Mouse (Mus musculus) adrenal gland, adult 8-10 months (tissue): ENCODE data around the gene Topbp1. TPM values are rescaled to one million over a fixed set of nuclear protein-coding genes. Genes with fewer than 3 reads are reported as not detected.

ENCODE experiments used
- DNase-seq: peaks from one replicate; pipeline ENCODE4 v3.0.0; 2022
- total RNA-seq, 4 experiments: library from RNA; stranded (reverse); gene quantifications; 2 replicates each; pipeline ENCODE4 v1.2.4; 2022

Topbp1 gene
- total RNA-seq, 4 experiments from 2014 or later: 27.8 to 31.7 (median 29.8) TPM

GRCm38 (mm10) chr9:103353500-103354260, 48.7 kb downstream of the Topbp1 start:
- DNase-seq: peak; percentile 74

- DNase-seq: no peak
Observed at GRCm38 (mm10) chr9:103357893-103358292, 52.9 kb downstream of the Topbp1 start.

GRCm38 (mm10) chr9:103358545-103358944, 53.5 kb downstream of the Topbp1 start:
- DNase-seq: no peak

- DNase-seq: no peak
Observed at GRCm38 (mm10) chr9:103360642-103361041, 55.6 kb downstream of the Topbp1 start.

GRCm38 (mm10) chr9:103363088-103363487, 58.1 kb downstream of the Topbp1 start:
- DNase-seq: no peak

- DNase-seq: no peak
Observed at GRCm38 (mm10) chr9:103363730-103364417, 58.9 kb downstream of the Topbp1 start.

GRCm38 (mm10) chr9:103364601-103365289, 59.7 kb downstream of the Topbp1 start:
- DNase-seq: peak; percentile 49

- DNase-seq: peak; percentile 100
Observed at GRCm38 (mm10) chr9:103365290-103366247, 60.6 kb downstream of the Topbp1 start, which contains the start of gene Cdv3. Gene Cdv3, minus strand, starts transcription at chr9:103365840.

- no peak for DNase-seq
Observed at GRCm38 (mm10) chr9:103366356-103366755, 61.3 kb downstream of the Topbp1 start.

- no peak for DNase-seq
Observed at GRCm38 (mm10) chr9:103369951-103370350, 64.9 kb downstream of the Topbp1 start.

GRCm38 (mm10) chr9:103372271-103373010, 67.4 kb downstream of the Topbp1 start:
- no peak for DNase-seq

- no peak for DNase-seq
Observed at GRCm38 (mm10) chr9:103376346-103377320, 71.6 kb downstream of the Topbp1 start.

GRCm38 (mm10) chr9:103378686-103379085, 73.7 kb downstream of the Topbp1 start:
- DNase-seq: no peak

- DNase-seq: no peak
Observed at GRCm38 (mm10) chr9:103379199-103379598, 74.2 kb downstream of the Topbp1 start.

- DNase-seq: no peak
Observed at GRCm38 (mm10) chr9:103380566-103380965, 75.6 kb downstream of the Topbp1 start.

- DNase-seq: no peak
Observed at GRCm38 (mm10) chr9:103382989-103383388, 78.0 kb downstream of the Topbp1 start.

GRCm38 (mm10) chr9:103383576-103383975, 78.6 kb downstream of the Topbp1 start:
- no peak for DNase-seq

- DNase-seq: no peak
Observed at GRCm38 (mm10) chr9:103384141-103384796, 79.3 kb downstream of the Topbp1 start.

- no peak for DNase-seq
Observed at GRCm38 (mm10) chr9:103385600-103385999, 80.6 kb downstream of the Topbp1 start.
